Mouse (Mus musculus): ENCODE data around the gene Serpinb1a.

Serpinb1a gene

DNA sequence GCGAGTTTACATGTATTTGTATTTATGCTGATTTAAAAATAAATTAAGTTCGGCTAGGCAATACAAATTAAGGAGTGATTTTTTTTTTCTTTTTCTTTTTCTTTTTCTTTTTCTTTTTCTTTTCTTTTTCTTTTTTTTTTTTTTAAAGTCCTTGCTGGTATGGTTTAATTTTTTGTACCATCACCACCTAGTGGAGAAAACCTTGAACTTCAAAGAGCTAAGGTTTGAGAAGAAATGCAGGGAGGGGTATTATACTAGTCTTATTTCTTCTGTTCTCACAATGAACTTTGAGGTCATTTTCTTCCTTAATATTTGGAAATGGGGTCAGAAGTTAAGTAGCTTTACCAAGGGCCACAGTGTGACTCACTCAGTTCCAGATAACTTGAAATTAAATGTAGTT is 51.9 kb downstream of the Serpinb1a start:
- DNase-seq (ENCODE audit: low spot score in 2 of 2): no peak

GRCm38 (mm10) chr13:32797085-32797484 is 53.9 kb downstream of the Serpinb1a start:
- DNase-seq (ENCODE audit: low spot score in 2 of 2): no peak

- DNase-seq (ENCODE audit: low spot score in 2 of 2): no peak
These were observed 55.8 kb downstream of the Serpinb1a start for GRCm38 (mm10) chr13:32795166-32795565.

GRCm38 (mm10) chr13:32794619-32795018 is 56.4 kb downstream of the Serpinb1a start:
- no peak for DNase-seq (ENCODE audit: low spot score in 2 of 2)

All from right cerebral cortex, postnatal 36 days (tissue).